Mouse (Mus musculus): ENCODE data around the gene Hsh2d. TPM values are rescaled to one million over a fixed set of nuclear protein-coding genes. Genes with fewer than 3 reads are reported as not detected.

The Hsh2d gene
- total RNA-seq, 2 experiments from 2014 or later: 0.20 to 0.25 TPM

DNA sequence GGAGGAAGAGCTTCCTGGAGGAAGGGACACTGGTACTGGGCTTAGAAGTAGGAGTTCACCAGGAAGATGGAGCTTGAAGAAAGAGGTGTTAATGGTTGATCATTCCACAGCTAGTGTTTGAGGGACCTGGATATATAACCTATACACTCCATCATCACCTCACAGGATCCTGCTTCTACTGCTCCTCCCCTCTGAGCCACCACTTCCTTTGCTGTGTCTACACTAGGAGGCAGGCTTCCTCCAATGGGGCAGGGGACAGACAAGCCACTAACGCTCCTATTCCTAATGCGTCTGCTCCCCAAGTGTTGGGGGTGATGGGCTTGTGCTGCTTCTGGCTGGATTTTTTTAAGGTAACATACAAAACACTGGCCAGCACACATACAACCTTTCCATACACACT is 21.3 kb downstream of the Hsh2d start:
- no peak overlapping the region for H3K27ac ChIP-seq
- H3K4me3 ChIP-seq: no peak overlapping the region
- TF ChIP-seq CTCF (conservative IDR thresholded peaks at IDR 0.05): no peak
- no peak for DNase-seq (ENCODE audit: low spot score in 2 of 2)

GRCm38 (mm10) chr8:72211846-72212245 is 22.4 kb downstream of the Hsh2d start:
- Histone ChIP-seq H3K4me3 (no peak overlapping the region), H3K27ac (no peak overlapping the region)
- no peak for TF ChIP-seq CTCF (conservative IDR thresholded peaks at IDR 0.05)
- DNase-seq (ENCODE audit: low spot score in 2 of 2): no peak

DNA sequence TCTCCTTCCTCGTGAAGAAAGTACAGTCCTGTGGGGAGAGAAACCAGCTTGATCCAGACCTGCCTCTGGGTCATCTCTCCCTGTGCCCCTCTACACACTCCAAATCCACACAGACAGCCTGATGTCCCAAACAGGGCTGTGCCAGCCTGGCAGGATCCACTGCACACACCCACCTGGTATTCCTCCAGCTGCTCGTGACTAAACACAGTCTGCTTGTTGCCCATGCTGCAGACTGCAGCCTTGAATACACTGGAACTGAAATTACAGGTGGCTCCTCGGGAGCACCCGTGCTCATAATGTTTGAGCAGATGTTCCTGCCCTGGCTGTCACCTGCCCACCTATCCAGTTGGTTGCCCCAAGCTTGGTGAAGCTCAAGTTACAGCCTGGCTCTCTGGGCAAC is 23.3 kb downstream of the Hsh2d start, which contains the start of gene Cib3:
TSS of gene Cib3 (minus strand) at position 87 of the 400 bp plus-strand sequence.
- peak in 1 of 2 experiments; percentile 18 for DNase-seq (ENCODE audit: low spot score in 2 of 2)
- TF ChIP-seq CTCF (conservative IDR thresholded peaks at IDR 0.05): no peak
- no peak within 1 kb of the TSS for H3K27ac ChIP-seq
- no peak within 1 kb of the TSS for H3K4me3 ChIP-seq

GRCm38 (mm10) chr8:72213536-72213935 is 24.1 kb downstream of the Hsh2d start, which contains the start of gene Gm11034:
Gm11034 (minus strand) TSS chr8:72213636.
- no peak for DNase-seq (ENCODE audit: low spot score in 2 of 2)
- no peak for TF ChIP-seq CTCF (conservative IDR thresholded peaks at IDR 0.05)
- Histone ChIP-seq H3K4me3 (no peak within 1 kb of the TSS), H3K27ac (no peak within 1 kb of the TSS)

GRCm38 (mm10) chr8:72215060-72215459 is 25.6 kb downstream of the Hsh2d start:
- TF ChIP-seq CTCF (conservative IDR thresholded peaks at IDR 0.05): peak; percentile 51
- DNase-seq (ENCODE audit: low spot score in 2 of 2): no peak

DNA sequence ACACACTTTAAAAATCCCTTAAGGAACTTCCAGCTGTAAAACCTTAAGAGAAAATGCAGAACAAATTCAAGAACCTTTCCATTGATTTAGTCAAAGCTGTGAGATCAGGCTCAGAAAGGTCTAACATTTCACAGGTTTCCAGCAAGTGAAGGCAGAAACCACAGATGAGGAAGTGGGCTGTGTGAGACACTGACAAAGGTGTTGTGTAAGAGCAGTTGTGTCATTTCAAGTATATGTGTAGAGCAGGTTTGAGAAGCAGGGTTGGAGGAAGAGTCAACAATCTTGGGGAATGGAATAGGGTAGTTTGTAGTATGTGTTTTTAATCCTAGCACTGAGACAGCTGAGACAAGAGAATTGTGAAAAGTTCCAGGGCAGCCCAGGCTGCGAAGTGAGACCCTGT is 26.4 kb downstream of the Hsh2d start:
- H3K4me3 ChIP-seq: no peak overlapping the region
- H3K27ac ChIP-seq: no peak overlapping the region
- DNase-seq (ENCODE audit: low spot score in 2 of 2): no peak
- TF ChIP-seq CTCF (conservative IDR thresholded peaks at IDR 0.05): no peak

More at GRCm38 (mm10) chr8:72215060-72215459, 25.6 kb downstream of the Hsh2d start:
- Histone ChIP-seq H3K27ac (no peak overlapping the region), H3K4me3 (no peak overlapping the region)

GRCm38 (mm10) chr8:72218781-72219540 is 29.5 kb downstream of the Hsh2d start:
- 0 out of 2 replicates have a peak, but pooled peaks have one; percentile 9 for TF ChIP-seq CTCF (conservative IDR thresholded peaks at IDR 0.05)
- Histone ChIP-seq H3K4me3 (peak overlapping the region; percentile 78), H3K27ac (peak overlapping the region; percentile 86)
- no peak for DNase-seq (ENCODE audit: low spot score in 2 of 2)

- peak within 1 kb of the TSS; percentile 78 for H3K4me3 ChIP-seq
- no peak for TF ChIP-seq CTCF (conservative IDR thresholded peaks at IDR 0.05)
- peak within 1 kb of the TSS; percentile 86 for H3K27ac ChIP-seq
- DNase-seq (ENCODE audit: low spot score in 2 of 2): peak; percentile 82 to 91
Measured at GRCm38 (mm10) chr8:72219541-72220363, 30.3 kb downstream of the Hsh2d start, which contains the start of gene Fam32a. Fam32a (plus strand) TSS chr8:72219730.

- Histone ChIP-seq H3K27ac (no peak overlapping the region), H3K4me3 (peak overlapping the region; percentile 78; the same call in 1 of the 2 replicates)
- peak; percentile 60 for TF ChIP-seq CTCF (conservative IDR thresholded peaks at IDR 0.05)
- DNase-seq (ENCODE audit: low spot score in 2 of 2): no peak
Measured at GRCm38 (mm10) chr8:72220758-72221157, 31.3 kb downstream of the Hsh2d start.

DNA sequence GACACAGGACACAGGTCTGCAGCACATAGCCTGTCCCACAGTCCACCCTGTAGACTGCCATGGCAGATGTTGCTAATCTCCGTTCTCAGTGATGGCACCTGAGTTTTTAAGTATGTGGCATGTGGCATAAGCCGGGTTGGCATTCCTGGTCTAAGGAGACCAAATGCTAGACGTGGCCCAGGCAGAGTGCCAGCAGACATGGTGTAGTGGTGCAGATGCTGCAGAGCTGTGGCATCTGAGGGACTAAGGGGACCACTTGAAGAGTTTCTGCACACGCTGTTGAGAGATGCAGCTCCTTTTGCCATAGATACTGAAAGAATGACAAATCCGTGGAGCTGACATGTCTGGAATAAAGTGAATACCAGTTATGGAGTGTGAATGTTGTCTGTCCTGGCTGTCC is 33.2 kb downstream of the Hsh2d start:
- no peak for DNase-seq (ENCODE audit: low spot score in 2 of 2)
- Histone ChIP-seq H3K27ac (no peak overlapping the region), H3K4me3 (no peak overlapping the region)
- TF ChIP-seq CTCF (conservative IDR thresholded peaks at IDR 0.05): no peak

DNA sequence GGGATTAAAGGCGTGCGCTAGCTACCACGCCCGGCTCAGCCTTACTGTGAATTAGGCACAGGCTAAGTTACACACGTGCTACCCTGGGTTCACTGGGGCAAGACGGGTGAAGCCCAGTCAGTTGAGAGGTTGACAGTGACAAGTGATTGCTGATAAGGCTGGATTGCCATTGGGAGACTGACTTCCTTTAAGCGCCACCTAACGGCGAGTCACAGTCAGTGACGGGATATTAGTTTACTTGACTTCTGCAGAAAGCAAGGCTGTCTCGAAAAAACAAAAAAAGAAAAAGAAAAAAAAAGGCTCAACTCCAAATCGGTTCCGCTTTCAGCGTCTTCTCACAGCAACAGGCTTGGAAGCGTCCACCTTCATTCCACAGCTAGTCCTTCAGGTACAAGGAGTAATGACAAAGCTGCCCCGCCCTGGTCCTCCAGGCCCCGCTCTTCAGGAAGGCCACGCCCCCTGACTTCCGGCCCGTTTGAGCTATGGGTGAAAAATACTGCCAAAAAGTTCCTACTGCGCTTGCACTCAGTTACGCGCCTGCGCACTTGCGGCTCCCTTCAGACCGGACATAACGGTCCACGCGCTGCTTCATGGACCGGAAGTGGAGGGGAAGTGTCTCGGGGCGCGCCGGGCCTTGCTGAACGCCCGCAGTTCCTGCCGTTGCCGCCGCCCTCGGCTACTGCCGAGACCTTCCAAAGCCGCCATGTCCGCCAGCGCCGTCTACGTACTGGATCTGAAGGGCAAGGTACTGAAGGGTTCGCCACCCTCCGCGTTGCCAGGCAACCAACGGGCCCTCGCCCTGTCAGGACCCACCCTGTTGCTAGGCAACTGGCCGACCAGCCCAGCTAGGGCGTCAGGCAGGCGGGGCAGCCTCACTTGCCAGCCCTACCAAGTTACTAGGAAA is 50.3 kb downstream of the Hsh2d start, which contains the start of gene Ap1m1:
TSS of gene Ap1m1 (plus strand) at position 520 of the 904 bp plus-strand sequence.
- peak; percentile 89 for TF ChIP-seq CTCF (conservative IDR thresholded peaks at IDR 0.05)
- Histone ChIP-seq H3K4me3 (peak within 1 kb of the TSS; percentile 78), H3K27ac (peak within 1 kb of the TSS; percentile 98)
- peak; percentile 91 to 98 for DNase-seq (ENCODE audit: low spot score in 2 of 2)

DNA sequence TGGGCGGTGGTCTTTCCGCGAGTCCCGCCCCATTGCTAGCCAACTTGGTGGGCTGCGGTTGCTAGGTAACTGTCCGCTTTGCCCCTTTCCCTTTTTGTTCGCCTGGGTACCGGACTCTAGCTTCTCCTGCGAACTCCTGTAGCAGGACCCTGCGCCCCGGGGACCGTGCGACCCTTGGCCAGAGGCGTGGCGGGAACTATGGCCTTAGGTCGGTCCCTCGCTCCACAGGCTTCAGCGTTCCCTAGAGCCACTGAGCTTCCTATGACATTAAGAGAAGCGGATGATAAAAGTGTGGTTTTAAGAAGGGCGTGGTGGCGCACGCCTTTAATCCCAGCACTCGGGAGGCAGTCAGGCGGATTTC is 50.9 kb downstream of the Hsh2d start:
- H3K27ac ChIP-seq: peak overlapping the region; percentile 98
- DNase-seq (ENCODE audit: low spot score in 2 of 2): no peak
- TF ChIP-seq CTCF (conservative IDR thresholded peaks at IDR 0.05): no peak
- H3K4me3 ChIP-seq: peak overlapping the region; percentile 78
